Mouse (Mus musculus) cerebellum, adult 11 months (tissue): ENCODE data around the gene Alkbh7.
A peak's percentile ranks its signal among the peaks of the same experiment; 100 is the strongest.

Source experiments
- DNase-seq: peaks from one replicate; pipeline ENCODE4 v3.0.0; 2022

The Alkbh7 gene

GRCm38 (mm10) chr17:56997029-56997667 lies at the start of gene Alkbh7:
TSS of gene Alkbh7 (plus strand) at chr17:56997339.
- DNase-seq: peak; percentile 93

- DNase-seq: peak; percentile 57
These were observed 46.2 kb upstream of the Alkbh7 start for GRCm38 (mm10) chr17:56950915-56951314.

- DNase-seq: no peak
These were observed 44.5 kb upstream of the Alkbh7 start for GRCm38 (mm10) chr17:56952639-56953038.

- DNase-seq: no peak
These were observed 42.3 kb upstream of the Alkbh7 start for GRCm38 (mm10) chr17:56954871-56955270.

- no peak for DNase-seq
These were observed 39.2 kb upstream of the Alkbh7 start for GRCm38 (mm10) chr17:56957763-56958429.

GRCm38 (mm10) chr17:56958667-56959066 lies 38.5 kb upstream of the Alkbh7 start:
- DNase-seq: no peak

GRCm38 (mm10) chr17:56961880-56962279 lies 35.3 kb upstream of the Alkbh7 start:
- DNase-seq: no peak

- no peak for DNase-seq
These were observed 34.3 kb upstream of the Alkbh7 start for GRCm38 (mm10) chr17:56962642-56963405.

GRCm38 (mm10) chr17:56963646-56964045 lies 33.5 kb upstream of the Alkbh7 start:
- DNase-seq: no peak

- DNase-seq: no peak
These were observed 27.8 kb upstream of the Alkbh7 start for GRCm38 (mm10) chr17:56969321-56969720.

- no peak for DNase-seq
These were observed 27.1 kb upstream of the Alkbh7 start for GRCm38 (mm10) chr17:56970081-56970480.

- DNase-seq: no peak
These were observed 23.0 kb upstream of the Alkbh7 start for GRCm38 (mm10) chr17:56973956-56974707.

- no peak for DNase-seq
These were observed 22.4 kb upstream of the Alkbh7 start for GRCm38 (mm10) chr17:56974708-56975240.

GRCm38 (mm10) chr17:56975391-56975790 lies 21.7 kb upstream of the Alkbh7 start:
- no peak for DNase-seq

GRCm38 (mm10) chr17:56976531-56977390 lies 20.4 kb upstream of the Alkbh7 start:
- no peak for DNase-seq

- DNase-seq: no peak
These were observed 17.6 kb upstream of the Alkbh7 start for GRCm38 (mm10) chr17:56979524-56979923.

- no peak for DNase-seq
These were observed 16.1 kb upstream of the Alkbh7 start for GRCm38 (mm10) chr17:56981049-56981448.

GRCm38 (mm10) chr17:56982013-56982412 lies 15.1 kb upstream of the Alkbh7 start, which contains the start of gene Acer1:
TSS of gene Acer1 (minus strand) at chr17:56982126.
- DNase-seq: no peak

GRCm38 (mm10) chr17:56984886-56985285 lies 12.3 kb upstream of the Alkbh7 start:
- DNase-seq: no peak

GRCm38 (mm10) chr17:56985656-56986055 lies 11.5 kb upstream of the Alkbh7 start:
- DNase-seq: no peak

GRCm38 (mm10) chr17:56986105-56986805 lies 10.9 kb upstream of the Alkbh7 start:
- DNase-seq: no peak
